Mouse (Mus musculus): Measurements from ENCODE around the gene Gfod2. TPM values are rescaled to one million over a fixed set of nuclear protein-coding genes. Genes with fewer than 3 reads are reported as not detected.

Gene Gfod2
- polyA plus RNA-seq, 1 experiment: 5.3 TPM

DNA sequence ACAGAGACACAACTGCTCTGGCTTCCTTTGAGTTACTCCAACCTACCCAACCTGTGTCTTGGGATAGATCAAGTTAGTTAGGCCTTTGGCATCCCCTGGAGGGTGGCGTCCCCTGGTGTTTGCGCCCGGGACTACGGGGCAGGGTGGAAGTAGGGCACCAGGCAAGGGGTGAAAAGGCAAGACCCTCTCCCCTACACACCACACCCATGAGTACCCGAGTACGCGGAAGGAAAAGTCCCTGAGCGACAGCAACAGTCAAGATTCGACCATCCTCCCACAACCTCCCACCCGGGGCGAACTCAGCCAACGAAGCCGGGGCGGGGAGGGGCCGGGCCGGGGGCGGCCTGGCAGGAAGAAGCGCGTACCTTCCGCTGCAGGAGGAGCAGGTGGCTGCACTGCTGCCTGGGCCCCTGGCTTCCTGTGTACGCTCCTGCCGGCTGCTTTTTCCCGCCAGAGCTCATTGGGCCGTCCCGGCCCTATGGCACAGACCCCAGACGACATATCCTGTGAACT, 72.6 kb downstream of the Gfod2 start, which contains the start of gene Carmil2:
Gene Carmil2 (plus strand): TSS at position 479 of the 513 bp plus-strand sequence.
- no peak for DNase-seq (ENCODE audit: low read depth)

GRCm38 (mm10) chr8:105685325-105685724, 73.1 kb downstream of the Gfod2 start:
- DNase-seq (ENCODE audit: low read depth): no peak

GRCm38 (mm10) chr8:105677891-105678290, 80.6 kb downstream of the Gfod2 start:
- DNase-seq (ENCODE audit: low read depth): no peak

Other genes with a start within 250 kb of the Gfod2 start
- gene Hsd11b2, start 239.9 kb downstream of the Gfod2 start, polyA plus RNA-seq (2012; rRNA removed): 1.4 and 1.8 TPM in 2 replicates
- 163 and 172 TPM in 2 replicates for gene Atp6v0d1, start 192.6 kb downstream of the Gfod2 start, polyA plus RNA-seq (2012; rRNA removed)
- gene Ripor1, start 153.4 kb downstream of the Gfod2 start, polyA plus RNA-seq (2012; rRNA removed): 17.2 and 22.1 TPM in 2 replicates
- gene Ctcf, start 122.1 kb downstream of the Gfod2 start, polyA plus RNA-seq (2012; rRNA removed): 12.2 and 19.0 TPM in 2 replicates
- 0.45 TPM in 1 of 2 replicates, not detected in the other for gene Agrp, start 121.3 kb downstream of the Gfod2 start, polyA plus RNA-seq (2012; rRNA removed)
- 0.60 and 0.81 TPM in 2 replicates for gene Carmil2, start 72.4 kb downstream of the Gfod2 start, polyA plus RNA-seq (2012; rRNA removed)
- gene Acd, start 57.6 kb downstream of the Gfod2 start, polyA plus RNA-seq (2012; rRNA removed): 31.7 and 35.4 TPM in 2 replicates
- gene Pard6a, start 57.5 kb downstream of the Gfod2 start, polyA plus RNA-seq (2012; rRNA removed): 23.5 and 24.1 TPM in 2 replicates
- 0.15 TPM in 1 of 2 replicates, not detected in the other for gene 4933405L10Rik, start 51.0 kb downstream of the Gfod2 start, polyA plus RNA-seq (2012; rRNA removed)
- 5.8 and 8.4 TPM in 2 replicates for gene Enkd1, start 50.5 kb downstream of the Gfod2 start, polyA plus RNA-seq (2012; rRNA removed)
- gene Ranbp10, start 68.7 kb upstream of the Gfod2 start, polyA plus RNA-seq (2012; rRNA removed): 20.0 and 20.4 TPM in 2 replicates
- gene Tsnaxip1, start 69.1 kb upstream of the Gfod2 start, polyA plus RNA-seq (2012; rRNA removed): 1.1 and 1.2 TPM in 2 replicates
- gene Cenpt, start 94.6 kb upstream of the Gfod2 start, polyA plus RNA-seq (2012; rRNA removed): 18.9 and 23.0 TPM in 2 replicates
- 44.3 and 46.8 TPM in 2 replicates for gene Thap11, start 96.5 kb upstream of the Gfod2 start, polyA plus RNA-seq (2012; rRNA removed)
- gene Nutf2, start 101.9 kb upstream of the Gfod2 start, polyA plus RNA-seq (2012; rRNA removed): 23.5 and 25.7 TPM in 2 replicates
- 54.3 and 63.5 TPM in 2 replicates for gene Edc4, start 122.2 kb upstream of the Gfod2 start, polyA plus RNA-seq (2012; rRNA removed)
- gene Nrn1l, start 134.9 kb upstream of the Gfod2 start, polyA plus RNA-seq (2012; rRNA removed): 1.4 and 1.7 TPM in 2 replicates
- gene Pskh1, start 141.8 kb upstream of the Gfod2 start, polyA plus RNA-seq (2012; rRNA removed): 47.8 and 51.9 TPM in 2 replicates
- 1.5 and 7.4 TPM in 2 replicates for gene Ctrl, start 175.2 kb upstream of the Gfod2 start, polyA plus RNA-seq (2012; rRNA removed)
- 69.8 and 91.4 TPM in 2 replicates for gene Psmb10, start 179.8 kb upstream of the Gfod2 start, polyA plus RNA-seq (2012; rRNA removed)
- 2.3 and 2.6 TPM in 2 replicates for gene Lcat, start 184.7 kb upstream of the Gfod2 start, polyA plus RNA-seq (2012; rRNA removed)
- 46.8 and 56.3 TPM in 2 replicates for gene Slc12a4, start 207.4 kb upstream of the Gfod2 start, polyA plus RNA-seq (2012; rRNA removed)
- 0.92 and 1.7 TPM in 2 replicates for gene Dpep3, start 220.8 kb upstream of the Gfod2 start, polyA plus RNA-seq (2012; rRNA removed)
- gene Dus2, start 232.7 kb upstream of the Gfod2 start, polyA plus RNA-seq (2012; rRNA removed): 14.5 and 14.6 TPM in 2 replicates
- gene Dpep2nb, start 247.3 kb upstream of the Gfod2 start, polyA plus RNA-seq (2012; rRNA removed): not detected in 2 replicates